Mouse (Mus musculus) T-helper 17 cell (primary cell): ENCODE data around the gene Fau.
"Not testable (repeated sequence)": the region's sequence is repeated elsewhere in the genome, so short reads cannot be mapped to it uniquely, and the experiment has no call there.

ENCODE experiments used
- in situ Hi-C, 2 experiments: fragments of 300-600 bp; cut with MboI, MseI; formaldehyde crosslinking; loops; 1 replicate in 1 of 2; 2 replicates in 1 of 2; pipeline ENCODE4 v1.15.1; 2025; ENCODE audit warnings: high pct_unique_total_duplicates in 2 of 2

The Fau gene

GRCm38 (mm10) chr19:6057313-6058096, at the start of gene Fau, which contains the start of gene Mrpl49:
Fau (plus strand) TSS chr19:6057844.
Mrpl49 (minus strand) TSS chr19:6057785.
- in situ Hi-C loops, result no loop called here

- in situ Hi-C loops, result no loop called here
Observed at GRCm38 (mm10) chr19:6009137-6009536, 48.5 kb upstream of the Fau start.

GRCm38 (mm10) chr19:6013691-6014090, 44.0 kb upstream of the Fau start:
- in situ Hi-C loops, result loop anchor here in 1 of 2 experiments (5.0 kb wide), 1 partner anchor 41 kb away; no protein-coding TSS in a partner anchor

DNA sequence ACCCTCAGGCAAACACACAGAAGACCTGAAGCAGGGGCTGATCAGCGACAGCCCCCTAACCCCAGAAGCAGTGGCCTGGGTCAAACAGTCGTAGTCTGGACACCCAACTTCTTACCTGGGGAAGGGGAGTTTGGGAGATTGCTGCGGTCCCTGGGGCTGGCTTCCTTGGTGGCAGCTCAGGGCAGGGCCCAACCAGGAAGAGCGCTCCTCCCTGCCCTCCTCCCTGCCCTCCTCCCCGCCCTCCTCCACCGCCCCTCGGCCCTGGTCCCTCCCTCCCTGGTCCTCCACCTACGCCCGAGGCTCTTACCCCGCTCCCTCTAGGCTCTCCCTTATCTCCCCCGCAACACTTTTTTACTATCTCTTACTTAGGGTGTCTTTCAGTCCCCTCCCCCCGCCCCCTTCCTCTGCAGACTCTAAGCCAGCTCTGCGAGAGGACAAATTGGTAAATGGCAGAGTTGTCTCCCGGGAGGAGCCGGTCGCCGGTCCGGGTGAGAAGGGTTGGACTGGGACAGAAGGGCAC, 42.6 kb upstream of the Fau start:
- in situ Hi-C loops, result loop anchor here (5.0 kb wide), 3 partner anchors 43 to 93 kb away; partner anchors contain the start of gene Cdc42ep2 (in 1 of the 2)

DNA sequence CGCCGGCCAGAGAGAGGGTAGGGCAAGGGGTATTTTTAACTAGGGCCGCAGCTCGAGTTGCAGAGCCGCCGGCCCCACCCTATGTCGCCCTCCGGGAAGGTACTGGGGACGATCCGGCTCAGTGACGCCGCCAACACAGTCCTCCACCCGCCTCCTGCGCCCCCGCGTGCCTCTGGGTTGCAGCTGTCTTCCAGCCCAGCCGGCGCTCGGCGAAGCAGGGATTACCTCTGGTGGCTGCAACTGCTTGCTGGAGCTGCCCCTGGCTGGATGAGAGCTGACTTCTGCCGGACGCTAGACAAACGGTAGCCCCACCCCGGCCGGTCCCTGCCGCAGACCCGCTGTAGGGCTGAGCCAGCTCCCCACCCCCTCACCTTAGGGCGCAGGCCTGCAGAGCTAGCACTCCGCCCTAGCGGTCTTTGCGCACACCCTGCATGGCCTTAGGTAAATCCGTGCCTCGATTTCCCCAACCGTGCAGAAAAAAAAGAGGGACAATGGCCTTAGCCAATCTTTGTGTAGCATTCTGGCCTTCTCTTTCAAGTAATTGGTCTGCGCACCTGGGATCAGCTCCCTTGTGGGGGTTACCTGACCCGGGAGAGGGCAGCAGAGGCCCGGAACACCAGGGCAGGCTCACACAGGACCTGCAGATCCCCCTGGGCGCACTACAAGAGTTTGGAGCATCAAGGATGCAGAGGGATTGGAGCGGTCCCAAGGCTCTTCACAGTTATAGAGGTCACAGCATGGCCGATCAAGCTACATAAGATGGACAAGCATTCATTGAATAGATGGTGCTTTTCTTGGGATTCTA, 41.9 kb upstream of the Fau start, which contains the start of gene Capn1:
TSS of gene Capn1 (minus strand) at position 387 of the 805 bp plus-strand sequence.
- in situ Hi-C loops, result loop anchor here (5.0 kb wide), 2 partner anchors 48 to 93 kb away; partner anchors contain the start of gene Cdc42ep2 (in 1 of the 2)

DNA sequence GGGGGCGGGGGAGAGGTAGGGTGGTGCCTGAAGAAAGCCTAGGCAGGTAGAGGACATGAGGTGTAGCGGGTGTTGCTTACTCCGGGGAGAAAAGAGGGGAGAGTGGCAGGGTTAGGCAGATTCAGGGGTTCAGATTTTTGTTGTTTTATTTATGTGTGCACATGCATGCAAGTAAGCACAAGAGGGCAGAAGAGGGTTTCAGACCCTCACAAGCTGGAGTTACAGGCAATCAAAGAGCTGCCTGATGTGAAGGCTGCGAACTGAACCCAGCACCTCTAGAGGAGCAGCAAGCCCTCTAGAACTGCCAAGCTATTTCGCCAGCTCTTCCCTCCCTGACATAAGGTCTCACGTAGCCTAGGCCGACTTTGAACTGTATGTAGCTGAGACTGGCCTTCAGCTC, 41.1 kb upstream of the Fau start:
- in situ Hi-C loops, result loop anchor here (5.0 kb wide), 2 partner anchors 49 to 94 kb away; partner anchors contain the start of gene Cdc42ep2 (in 1 of the 2)

- in situ Hi-C loops, result loop anchor here (5.0 kb wide), 2 partner anchors 51 to 96 kb away; partner anchors contain the start of gene Cdc42ep2 (in 1 of the 2)
Observed at GRCm38 (mm10) chr19:6018142-6019089, 39.2 kb upstream of the Fau start.

GRCm38 (mm10) chr19:6020276-6020675, 37.4 kb upstream of the Fau start:
- in situ Hi-C loops, result no loop called here

DNA sequence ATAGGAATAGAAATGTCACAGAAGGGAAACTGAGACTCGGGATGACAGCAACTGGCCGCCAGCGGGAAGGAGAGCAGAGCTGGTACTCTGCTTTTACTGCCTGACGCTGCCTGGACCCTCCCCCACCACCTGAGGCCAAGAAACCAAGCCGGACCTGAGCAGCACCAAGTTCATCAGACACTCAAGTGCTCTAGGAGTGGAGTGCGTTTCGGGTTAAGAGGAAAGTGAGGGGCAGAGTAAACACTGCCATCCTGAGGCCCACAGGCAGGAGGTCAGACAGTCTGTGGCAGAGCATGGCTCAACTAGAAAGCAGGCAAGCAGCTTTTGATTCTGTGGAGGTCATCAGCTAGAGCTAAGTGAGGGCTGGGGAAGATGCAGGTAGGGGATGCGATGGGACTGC, 34.6 kb upstream of the Fau start:
- in situ Hi-C loops, result no loop called here

- in situ Hi-C loops, result no loop called here
Observed at GRCm38 (mm10) chr19:6023930-6024329, 33.7 kb upstream of the Fau start.

GRCm38 (mm10) chr19:6028991-6029390, 28.7 kb upstream of the Fau start:
- in situ Hi-C loops, result no loop called here

DNA sequence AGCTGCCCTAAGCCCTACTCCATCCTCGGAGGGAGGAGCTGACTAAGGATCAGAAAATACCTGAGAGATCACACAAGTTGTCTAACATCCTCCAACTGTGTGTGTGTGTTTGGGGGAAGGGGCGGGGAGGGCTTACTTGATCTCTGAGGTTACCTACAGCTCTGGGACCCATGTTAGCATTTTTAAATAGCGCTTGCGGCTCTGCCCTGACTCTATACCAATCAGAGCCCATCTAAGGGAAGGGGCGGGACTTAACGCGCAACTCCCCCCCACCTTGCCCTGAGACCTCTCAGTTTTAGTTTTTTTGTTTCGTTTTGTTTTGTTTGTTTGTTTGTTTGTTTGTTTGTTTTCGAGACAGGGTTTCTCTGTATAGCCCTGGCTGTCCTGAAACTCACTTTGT, 28.2 kb upstream of the Fau start:
- in situ Hi-C loops, result no loop called here

GRCm38 (mm10) chr19:6030520-6031280, 26.9 kb upstream of the Fau start:
- in situ Hi-C loops, result loop anchor here in 1 of 2 experiments (10.0 kb wide), 1 partner anchor 804 kb away; no protein-coding TSS in a partner anchor

- in situ Hi-C loops, result loop anchor here in 1 of 2 experiments (5.0 to 10.0 kb wide), 2 partner anchors 69 to 799 kb away; no protein-coding TSS in a partner anchor
Observed at GRCm38 (mm10) chr19:6035966-6036585, 21.6 kb upstream of the Fau start.

DNA sequence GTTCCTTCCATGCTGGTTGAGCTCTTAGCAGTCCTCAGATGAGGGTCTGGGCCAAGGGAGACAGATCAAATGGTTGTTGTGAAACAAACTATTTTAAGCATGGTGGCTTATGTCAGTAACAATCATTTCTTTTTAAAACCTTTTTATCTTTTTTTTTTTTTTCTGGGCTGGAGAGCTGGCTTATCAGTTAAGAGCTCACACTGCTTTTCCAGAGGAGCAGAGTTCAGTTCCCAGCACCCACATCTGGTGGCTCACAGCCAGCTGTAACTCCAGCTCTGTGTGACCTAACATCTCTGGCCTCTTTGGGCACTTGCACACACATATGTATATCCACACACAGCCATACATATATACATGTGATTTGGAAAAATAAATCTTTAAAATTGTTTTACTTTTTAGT, 19.9 kb upstream of the Fau start:
- in situ Hi-C loops, result loop anchor here in 1 of 2 experiments (5.0 to 10.0 kb wide), 2 partner anchors 70 to 797 kb away; no protein-coding TSS in a partner anchor

GRCm38 (mm10) chr19:6038326-6038725, 19.3 kb upstream of the Fau start:
- in situ Hi-C loops, result loop anchor here in 1 of 2 experiments (5.0 to 10.0 kb wide), 2 partner anchors 71 to 796 kb away; no protein-coding TSS in a partner anchor

GRCm38 (mm10) chr19:6040002-6040401, 17.6 kb upstream of the Fau start:
- in situ Hi-C loops, result no loop called here

DNA sequence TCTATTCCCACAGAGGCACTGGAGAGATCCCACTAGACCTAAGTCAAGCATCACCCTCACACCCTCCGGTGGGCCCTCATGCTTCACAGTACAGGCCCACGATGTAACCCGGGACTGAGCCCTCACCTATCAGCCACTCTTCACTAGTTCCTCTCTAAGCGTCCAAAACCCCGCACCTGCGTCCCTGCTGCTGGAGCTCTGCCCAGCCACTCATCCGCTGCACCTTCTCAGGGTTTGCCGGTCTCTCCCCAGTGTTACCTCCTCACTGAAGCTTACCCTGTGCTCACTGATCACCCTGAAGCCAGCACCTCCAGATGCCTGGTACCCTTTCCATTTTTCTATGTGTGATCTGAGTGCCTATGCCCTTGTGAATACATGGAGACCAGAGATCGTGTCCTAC, 15.4 kb upstream of the Fau start:
- in situ Hi-C loops, result no loop called here

DNA sequence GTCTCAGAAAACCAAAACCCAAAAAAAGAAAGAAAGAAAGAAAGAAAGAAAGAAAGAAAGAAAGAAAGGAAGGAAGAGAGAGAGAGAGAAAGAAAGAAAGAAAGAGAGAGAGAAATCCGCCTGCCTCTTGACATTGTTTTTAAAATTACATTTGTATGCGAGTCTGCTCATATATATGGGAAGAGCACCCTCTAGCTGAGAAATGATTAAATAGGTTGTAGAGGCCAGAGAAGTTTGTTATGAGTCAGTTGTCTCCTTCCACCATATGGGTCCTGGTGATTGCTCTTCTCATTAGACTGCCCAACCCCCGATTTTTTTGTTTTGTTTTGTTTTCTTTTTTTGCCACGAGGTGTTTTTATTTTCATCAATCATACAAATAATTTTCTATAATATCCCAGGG, 13.5 kb upstream of the Fau start:
- in situ Hi-C loops, result not testable (repeated sequence)
